Mouse (Mus musculus) spleen, embryonic (tissue): ENCODE results near the gene Bex6.
"Not testable (repeated sequence)": the region's sequence is repeated elsewhere in the genome, so short reads cannot be mapped to it uniquely, and the experiment has no call there.

ENCODE experiments used
- CTCF ChIA-PET: fragments of 350-600 bp; sonication (Branson Sonifier 250); formaldehyde crosslinking; loops from one replicate; lab custom pipeline; 2022; lab: Charles Lee

The Bex6 gene

DNA sequence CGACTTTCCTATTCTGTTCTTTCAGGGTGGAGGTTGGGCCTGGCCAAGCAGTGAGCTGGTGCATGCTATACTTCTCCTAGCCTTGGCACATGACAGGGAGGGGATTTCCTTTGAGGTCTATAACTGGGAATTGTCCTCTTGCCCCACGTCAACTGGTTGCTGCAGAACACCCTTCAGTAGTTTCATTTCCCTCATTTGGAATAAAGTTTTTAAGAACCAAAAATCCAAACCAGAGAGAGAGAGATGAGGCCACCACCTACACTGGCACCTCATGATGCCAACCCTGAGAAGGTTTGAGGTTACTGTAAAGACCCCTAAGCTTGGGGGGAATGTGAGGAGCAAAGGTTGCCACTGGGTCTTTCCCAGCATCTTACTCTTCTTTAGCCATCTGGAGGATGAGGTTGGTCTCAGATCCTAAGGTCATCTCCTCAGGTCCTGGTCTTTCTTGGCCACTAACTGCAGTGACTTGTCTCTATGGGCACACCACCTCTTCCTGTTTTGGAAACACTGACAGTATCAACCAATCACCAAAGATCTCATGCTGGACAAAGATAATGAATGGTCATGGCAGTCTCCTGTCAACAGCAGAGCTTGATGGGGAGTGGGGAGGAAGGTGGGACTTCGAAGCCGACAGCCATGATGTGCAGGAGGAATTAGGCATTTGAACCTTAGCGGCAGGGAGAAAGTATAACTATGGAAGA is 8.4 kb upstream of the Bex6 start:
- CTCF ChIA-PET: no interaction called here

DNA sequence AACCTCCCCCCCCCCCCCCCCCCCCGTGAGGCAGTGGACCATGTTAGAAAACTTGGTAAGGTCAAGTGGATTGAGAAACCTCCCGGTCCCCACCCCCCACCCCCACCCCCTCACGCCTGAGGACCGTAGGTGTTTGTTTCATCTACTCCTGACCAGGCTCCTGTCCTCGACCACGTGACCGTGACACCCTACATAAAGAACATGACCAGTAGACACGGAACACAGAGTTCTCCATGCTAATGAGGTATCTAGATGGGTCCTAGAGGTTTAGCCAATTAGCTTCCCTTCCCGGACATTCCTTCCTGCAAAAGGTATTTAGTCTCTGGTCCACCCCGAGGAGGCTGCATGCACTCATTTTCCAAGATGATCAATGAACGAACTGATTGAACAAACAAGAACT is 6.2 kb upstream of the Bex6 start:
- CTCF ChIA-PET: no interaction called here

DNA sequence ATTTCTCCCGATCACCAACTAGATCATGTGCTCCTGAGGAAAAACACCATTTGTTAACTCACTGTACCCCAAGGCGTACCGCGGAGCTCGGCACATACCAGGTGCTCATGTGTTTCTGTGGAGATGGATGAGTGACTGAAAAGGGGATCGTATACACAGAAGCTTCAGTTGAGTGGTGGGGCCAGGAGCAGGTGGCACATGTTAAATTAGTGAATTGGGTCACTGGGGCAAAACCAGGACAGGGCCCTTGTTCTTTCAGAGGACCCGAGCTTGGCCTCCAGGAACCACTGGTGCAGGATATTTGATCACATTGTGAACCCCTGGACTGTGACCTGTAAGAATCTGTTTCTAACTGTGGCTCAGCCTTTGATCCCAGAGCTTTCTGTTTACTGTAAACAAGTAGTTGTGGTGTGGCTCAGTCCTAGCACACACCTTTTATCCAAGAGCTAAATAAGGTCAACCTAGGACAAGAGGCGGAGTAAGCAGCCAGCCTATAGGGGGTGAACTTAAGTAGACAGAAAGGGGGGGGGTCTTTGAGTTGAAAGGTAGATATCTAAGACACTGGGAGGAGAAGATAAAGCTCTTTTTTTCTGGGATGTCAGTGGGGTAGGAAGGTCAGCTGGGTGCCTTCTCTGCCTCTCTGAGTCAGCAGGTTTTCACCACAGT is 5.2 kb upstream of the Bex6 start:
- CTCF ChIA-PET: interaction anchor here (0.5 to 0.6 kb wide), 2 partner anchors 11 to 17 kb away, joined by 3 to 6 read pairs; no protein-coding TSS in a partner anchor

DNA sequence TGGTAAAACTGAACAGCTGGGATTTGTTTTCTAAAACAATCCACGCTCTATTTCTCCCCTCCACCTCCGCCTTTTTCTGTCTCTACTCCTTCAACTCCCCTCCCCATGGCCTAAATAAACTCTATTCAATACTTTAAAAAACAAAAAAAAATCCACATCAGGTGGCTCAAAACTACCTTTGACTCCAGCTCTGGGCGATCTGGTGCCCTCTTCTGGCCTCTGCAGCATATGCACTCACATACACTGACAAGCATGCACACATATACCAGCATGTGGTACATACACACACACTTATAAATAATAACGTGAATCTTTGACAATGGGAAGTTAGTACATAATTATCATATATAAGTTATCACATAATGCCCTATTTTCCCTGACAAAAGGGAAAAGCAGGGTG is 4.6 kb upstream of the Bex6 start:
- CTCF ChIA-PET: interaction anchor here (0.5 to 0.6 kb wide), 2 partner anchors 11 to 17 kb away, joined by 3 to 6 read pairs; no protein-coding TSS in a partner anchor

DNA sequence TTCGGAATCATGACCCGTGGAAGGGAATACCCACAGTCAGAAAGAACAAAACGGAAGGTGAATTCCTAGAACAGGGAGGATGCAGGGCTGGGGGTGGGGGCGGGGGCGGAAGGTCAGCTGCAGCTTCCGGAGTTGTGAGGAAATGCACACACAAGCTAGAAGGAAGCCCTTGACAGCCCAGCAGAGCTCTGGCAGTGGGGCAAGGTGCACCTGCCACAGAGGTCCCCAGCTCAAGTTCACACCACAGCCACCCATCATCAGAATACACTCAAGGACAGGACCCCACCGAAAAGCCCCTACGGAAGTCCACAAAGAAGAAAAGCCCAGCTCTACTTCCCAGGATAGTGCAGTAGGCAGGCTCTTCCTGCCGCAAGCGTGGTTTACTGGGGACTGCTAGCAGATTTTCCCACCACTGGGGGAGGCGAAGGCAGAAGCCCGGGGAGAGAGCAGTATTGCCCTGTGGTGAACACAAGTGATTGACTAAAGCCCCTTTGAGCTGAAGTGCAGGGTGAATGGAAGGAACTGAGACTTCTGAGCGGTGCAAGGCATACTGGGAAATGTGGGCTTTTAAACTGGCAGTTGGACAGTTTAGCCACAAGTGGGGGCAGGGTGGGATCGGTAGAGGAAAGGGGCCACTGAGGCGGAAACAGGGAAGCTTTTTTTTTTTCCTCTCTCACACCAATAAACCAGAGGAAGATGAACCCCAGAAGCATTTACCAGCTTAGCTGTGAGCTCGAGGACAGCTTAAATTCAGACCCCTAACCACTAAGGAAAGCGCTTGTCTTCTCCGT is 2.5 kb upstream of the Bex6 start:
- CTCF ChIA-PET: interaction anchor here (0.6 to 1.8 kb wide), 4 partner anchors 15 to 145 kb away, joined by 3 to 14 read pairs (median 4); no protein-coding TSS in a partner anchor

DNA sequence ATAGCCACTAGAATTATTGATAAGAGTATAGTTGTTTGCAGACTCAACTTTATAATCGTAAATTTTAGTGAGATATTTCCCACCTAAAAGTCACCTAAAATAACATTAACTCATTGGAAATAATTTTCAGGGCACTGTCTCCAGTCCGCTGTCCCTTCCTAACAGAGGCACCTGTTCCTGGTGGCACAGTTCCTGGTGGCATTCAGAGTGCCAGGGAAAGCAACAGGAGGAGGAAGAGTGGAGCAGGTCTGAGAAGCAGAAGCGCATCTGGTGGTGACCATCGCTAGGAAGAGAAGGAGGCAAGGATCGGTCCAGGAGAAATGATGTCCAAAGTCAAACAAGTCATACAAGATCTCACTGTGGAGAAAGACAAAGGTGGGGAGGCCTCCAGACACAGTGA is 6.4 kb downstream of the Bex6 start:
- CTCF ChIA-PET: no interaction called here

DNA sequence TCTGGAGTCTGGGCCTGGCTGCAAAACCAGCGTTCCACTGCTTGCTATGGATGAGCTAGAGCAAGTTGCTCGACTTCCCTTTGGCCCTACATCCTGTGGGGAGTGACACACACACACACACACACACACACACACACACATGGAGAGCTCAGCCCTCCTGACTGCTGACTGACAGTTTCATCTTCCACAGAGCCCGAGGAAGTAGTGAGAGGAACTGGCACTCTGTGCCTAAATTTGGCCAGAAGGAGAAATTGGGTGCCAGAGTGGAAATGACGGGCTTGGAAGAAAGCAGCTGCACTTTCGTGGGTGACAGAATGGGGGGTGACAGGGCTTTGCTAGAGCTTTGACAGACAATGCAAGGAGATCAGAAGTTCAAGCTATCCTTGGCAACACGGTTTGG is 9.5 kb downstream of the Bex6 start:
- CTCF ChIA-PET: no interaction called here

DNA sequence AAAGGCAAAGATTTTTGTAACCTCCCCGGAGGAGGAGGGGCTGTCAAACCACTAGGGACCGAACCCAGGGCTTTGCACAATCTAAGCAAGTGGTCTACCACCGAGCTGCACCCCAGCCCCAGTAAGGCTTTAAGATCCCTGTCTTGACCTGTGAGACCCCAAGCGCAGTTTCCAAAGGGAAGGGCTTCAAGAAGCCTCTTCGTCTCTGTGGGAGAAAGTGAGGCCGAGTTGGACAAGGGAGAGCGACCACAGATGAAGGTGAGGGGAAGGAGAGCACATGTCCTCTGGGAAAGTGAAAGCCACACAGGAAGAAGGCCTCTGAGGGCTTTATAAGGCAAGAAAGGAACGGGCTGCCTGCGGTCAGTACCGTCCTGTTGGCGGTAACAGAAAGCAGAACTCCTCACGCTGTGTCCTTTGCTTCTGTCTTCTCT is 10.4 kb downstream of the Bex6 start:
- CTCF ChIA-PET: interaction anchor here (0.7 kb wide), 1 partner anchor 44 kb away, joined by 9 read pairs; no protein-coding TSS in a partner anchor

DNA sequence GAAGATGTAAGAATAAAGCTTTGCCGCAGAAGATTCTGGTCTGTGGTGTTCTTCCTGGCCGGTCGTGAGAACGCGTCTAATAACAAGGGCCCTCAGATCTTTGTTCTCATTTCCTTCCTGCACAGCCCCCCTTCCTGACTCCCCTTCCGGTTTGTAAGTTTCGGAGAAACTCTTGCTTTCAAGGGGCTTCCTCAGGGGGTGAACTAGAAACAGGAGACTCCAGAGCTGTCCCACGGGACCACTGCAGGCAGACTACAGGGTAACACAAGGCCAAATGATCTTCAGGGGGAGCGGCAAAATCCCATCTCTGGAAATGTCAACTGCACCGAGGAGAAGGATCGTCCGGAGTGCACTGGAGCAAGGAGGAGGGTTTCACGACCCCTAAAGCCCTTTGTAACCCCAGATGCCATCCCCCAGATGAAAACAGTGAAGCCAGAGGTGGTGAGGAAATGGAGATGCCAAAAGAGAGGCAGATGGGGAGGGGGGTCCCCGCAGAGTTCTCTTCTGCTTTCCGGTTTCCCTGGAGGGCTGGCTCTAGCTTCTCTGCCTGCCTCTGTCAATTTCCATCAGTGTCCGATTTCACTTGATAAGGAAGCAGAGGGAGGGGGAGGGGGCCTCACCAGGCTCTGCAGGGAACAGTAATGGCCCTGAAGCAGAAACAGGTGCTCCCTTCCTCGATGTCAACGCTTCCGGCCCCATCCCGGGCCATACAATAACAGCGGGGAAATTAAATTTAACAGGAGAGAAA is 20.8 kb downstream of the Bex6 start:
- CTCF ChIA-PET: no interaction called here

DNA sequence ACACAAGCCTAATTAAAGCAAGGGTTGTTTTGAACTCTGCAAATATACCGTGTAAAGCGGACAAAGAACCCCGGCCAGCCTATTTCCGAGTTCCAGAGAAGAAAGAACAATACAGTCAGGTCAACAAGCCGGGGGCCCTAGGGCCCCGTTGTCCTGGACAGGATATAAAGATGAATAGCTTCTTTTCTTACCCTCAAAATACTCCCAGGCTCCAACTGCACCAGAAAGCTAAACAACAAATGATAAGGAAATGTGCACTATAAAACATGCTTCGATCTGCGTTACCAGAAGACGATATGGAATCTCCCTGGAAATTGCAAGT is 21.3 kb downstream of the Bex6 start:
- CTCF ChIA-PET: no interaction called here

DNA sequence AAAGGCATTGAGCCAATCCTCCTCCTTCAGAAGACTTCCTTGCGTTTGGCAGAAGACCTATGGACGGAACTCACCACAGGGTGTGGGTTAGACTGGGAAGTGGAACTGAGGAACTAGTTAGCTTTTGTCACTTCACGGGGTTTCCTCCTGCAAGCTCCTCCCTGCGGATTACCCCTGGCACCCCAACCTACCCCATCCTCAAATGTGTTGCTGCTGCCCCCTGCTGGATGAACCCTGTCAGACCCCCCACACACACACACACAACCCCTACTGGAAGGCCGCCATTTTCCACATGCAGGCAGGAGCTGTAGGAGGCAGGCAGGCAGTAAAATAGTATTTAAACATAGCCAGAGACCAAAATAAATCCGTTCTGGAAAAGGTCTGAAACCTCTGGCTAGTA is 23.1 kb downstream of the Bex6 start:
- CTCF ChIA-PET: interaction anchor here (0.7 to 1.4 kb wide), 5 partner anchors 38 to 89 kb away, joined by 3 to 9 read pairs (median 4); partner anchors contain the start of gene Nrros

DNA sequence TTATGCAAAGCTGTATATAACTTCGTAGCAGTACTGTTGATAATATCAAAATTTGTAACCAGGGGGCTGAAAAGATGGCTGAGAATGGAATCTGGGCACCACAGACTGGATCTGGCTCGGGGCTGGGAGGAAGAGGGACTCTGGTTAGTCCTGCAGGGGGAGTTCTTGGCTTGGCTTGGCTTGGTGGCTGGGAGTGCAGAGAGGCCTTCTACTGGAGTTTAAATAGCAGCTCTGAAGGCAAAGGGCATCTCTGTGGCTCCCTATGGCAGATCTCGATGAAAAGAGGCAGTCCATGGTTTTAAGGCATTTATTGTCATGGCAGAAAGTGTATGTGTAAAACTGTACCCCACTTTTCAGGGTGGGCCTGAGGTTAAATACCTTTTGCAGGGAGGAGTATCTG is 25.3 kb downstream of the Bex6 start:
- CTCF ChIA-PET: interaction anchor here (0.7 kb wide), 1 partner anchor 80 kb away, joined by 13 read pairs; no protein-coding TSS in a partner anchor

DNA sequence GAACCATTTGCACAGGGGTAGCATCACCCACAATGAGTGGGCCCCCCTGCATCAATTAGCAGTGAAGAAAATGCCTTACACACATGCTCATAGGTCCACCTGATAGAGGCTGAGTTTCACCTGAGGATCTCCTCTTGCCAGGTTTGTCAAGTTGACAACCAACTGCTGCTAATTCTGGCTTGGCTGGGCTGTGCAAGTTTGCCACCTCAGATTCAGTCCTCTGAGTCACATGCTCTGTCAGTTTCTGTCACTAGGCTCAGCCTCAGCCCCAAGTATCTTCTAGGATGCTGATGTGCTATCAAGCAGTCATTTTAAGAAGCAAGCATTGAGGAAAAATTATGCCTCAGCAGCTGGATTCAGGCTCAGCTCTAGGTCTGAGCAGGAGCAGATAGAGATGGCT is 34.5 kb downstream of the Bex6 start:
- CTCF ChIA-PET: no interaction called here

DNA sequence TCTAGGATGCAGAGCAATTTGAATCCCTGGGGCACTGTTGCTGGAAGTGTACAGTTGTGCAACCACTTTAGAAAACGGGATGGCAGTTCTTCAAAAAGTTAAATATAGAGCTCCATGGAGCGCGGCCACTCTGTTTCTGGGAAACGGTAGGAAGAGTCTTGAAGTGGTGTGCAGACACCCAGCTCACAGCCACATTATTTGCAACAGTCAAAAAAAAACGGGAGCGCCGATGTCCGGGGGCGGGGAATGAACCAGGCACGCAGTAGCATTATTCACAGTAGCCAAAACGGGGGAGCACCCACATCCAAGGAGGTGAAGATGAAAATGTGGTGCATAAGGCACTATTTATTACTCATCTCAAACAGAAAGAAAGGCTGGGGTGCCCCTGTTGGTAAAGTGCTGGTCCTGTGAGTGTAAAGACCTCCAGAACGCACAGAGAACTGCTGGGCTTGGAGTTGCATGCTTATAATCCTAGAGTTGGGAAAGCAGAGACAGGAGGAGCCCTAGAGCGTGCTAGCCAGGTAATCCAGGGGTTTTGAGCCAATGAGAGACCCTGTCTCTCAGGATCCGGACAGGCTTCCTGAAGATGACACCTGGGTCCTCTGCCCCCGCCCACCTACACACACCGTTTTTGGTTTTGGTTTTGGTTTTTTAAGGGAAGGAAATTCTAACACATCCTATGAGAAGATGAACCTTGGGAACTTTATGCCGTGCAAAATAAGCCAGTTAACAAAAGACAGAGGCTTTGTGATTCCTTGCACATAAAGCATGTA is 35.4 kb downstream of the Bex6 start:
- CTCF ChIA-PET: no interaction called here

DNA sequence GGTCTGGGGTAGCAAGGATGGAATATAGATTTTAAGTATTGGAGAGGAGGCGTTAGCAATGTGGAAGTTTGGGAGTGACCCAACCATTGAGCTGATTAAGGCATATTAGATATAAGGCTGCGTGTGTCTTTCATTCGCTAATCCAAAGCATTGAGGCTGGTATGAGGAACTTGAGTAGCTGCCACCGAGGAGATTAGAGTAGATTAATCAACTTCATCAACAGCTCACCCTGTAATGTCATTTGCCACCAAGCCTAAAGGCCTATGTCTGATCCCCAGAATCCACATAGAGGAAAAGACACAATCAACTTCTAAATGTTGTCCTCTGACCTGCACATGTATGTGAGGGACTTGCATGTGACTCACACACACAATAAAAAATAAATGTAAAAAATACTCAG is 42.2 kb downstream of the Bex6 start:
- CTCF ChIA-PET: no interaction called here

DNA sequence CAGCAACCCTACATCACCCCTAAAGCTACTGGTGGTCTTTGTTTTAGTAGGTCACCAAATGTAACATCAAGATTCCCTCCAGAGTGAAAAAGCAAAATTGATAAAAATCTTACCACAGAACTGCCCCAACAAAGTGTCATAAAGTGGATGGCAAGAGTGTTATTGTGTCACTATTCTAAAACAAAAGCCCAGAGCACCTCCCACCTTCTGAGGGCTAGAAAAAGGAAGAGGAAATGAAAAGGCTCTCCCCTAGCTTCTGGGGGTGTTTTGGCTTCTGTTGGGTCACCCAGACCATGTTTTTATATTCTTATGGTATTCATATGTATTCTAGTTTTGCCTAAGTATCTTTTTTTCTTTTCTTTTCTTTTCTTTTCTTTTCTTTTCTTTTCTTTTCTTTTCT is 42.8 kb downstream of the Bex6 start:
- CTCF ChIA-PET: no interaction called here

DNA sequence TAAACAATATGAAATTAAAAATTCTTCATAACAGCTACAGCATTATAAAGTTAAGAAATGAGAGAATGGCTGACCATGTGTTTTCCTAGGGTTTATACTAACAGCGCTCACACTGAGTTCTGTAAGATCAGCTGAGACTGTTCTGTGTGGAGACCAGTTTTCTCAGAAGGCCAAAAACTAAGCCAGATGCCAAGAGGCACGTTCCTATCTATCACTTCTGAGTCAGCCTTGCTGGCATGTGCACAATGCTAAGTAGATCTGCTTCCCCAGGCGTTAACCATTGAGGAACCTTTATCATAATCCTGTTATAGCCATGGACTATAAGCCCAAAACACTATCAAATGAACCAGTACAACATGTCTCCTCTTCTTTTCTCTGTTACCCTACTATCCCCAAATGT is 52.4 kb downstream of the Bex6 start:
- CTCF ChIA-PET: not testable (repeated sequence)
